ENCODE assay signal across 9 mouse cellular contexts in the genomic region with DNA sequence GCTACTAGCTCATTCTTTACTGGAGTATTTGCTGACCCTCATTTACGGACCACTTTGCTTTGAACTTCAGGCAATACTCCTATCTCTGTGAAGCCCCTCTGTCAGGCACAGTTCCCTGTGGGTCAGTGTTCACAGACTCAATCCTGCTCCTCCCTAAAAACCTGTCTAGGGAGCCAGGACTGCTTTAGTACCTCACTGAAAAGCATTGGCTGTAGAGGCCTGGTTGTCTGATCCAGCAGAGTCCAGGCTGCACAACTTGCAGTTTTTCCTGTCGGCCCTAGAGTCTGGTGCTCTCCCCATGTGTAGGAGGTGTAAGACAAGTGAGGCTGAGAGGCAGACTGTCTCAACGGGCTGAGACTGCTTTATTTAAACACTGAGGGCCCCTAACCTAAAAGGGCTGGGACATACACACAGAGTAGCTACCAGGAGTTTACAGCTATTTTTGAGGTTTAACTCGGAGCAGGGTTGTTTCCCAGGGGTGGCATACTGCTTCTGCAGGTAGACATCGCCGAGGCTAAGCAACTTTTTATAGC. TPM values are rescaled to one million over a fixed set of nuclear protein-coding genes. Genes with fewer than 3 reads are reported as not detected.
A peak's percentile ranks its signal among the peaks of the same experiment; 100 is the strongest.
DNase-seq lines count a peak whose midpoint lies in the region; ATAC-seq and TF ChIP-seq lines count a peak whose summit lies in the region.
"Had no signal": no experiment of that assay in that cellular context is flagged by ENCODE, and none has a peak within 500 bp of the region (broad histone marks: within the 10 kb centered on the region; RNA-seq: fewer than 3 reads in every experiment).

No protein-coding gene starts in this region.

- peaks cover 30% of the 10 kb centered on the region for H3K4me1 ChIP-seq in heart, embryonic 10.5 days
- H3K4me1 ChIP-seq in forebrain, embryonic 10.5 days: peaks cover 48% of the 10 kb centered on the region
- H3K4me1 ChIP-seq in liver, embryonic 11.5 days (replicated peaks; ENCODE audit: control insufficient read depth, insufficient read depth, low read length): peaks cover 23% of the 10 kb centered on the region

- H3K4me2 ChIP-seq in liver, embryonic 11.5 days: peak overlapping the region; percentile 71

- peak overlapping the region; percentile 80 for H3ac ChIP-seq in C2C12 (ENCODE audit: control insufficient read depth, insufficient read length, low read depth)

- H3K27ac ChIP-seq in heart, embryonic 10.5 days: peak overlapping the region; percentile 87
- peak overlapping the region; percentile 91 for H3K27ac ChIP-seq in forebrain, embryonic 10.5 days
- H3K27ac ChIP-seq in liver, embryonic 11.5 days (ENCODE audit: low read depth, low read length): peak overlapping the region; percentile 78; the same call in 1 of the 2 replicates

- H3K36me3 ChIP-seq in heart, embryonic 10.5 days: 0 out of 2 replicates have a peak, but pooled peaks cover 2% of the 10 kb centered on the region
- H3K36me3 ChIP-seq in C2C12 (ENCODE audit: control insufficient read depth, insufficient read depth): no peaks in the 10 kb centered on the region
- H3K36me3 ChIP-seq in forebrain, embryonic 10.5 days (replicated peaks): peaks cover 15% of the 10 kb centered on the region
- no peaks in the 10 kb centered on the region for H3K36me3 ChIP-seq in liver, embryonic 11.5 days (ENCODE audit: control insufficient read depth, insufficient read depth, low read length)

- H3K4me3 ChIP-seq in heart, embryonic 10.5 days: peak overlapping the region; percentile 81
- peak overlapping the region; percentile 99 for H3K4me3 ChIP-seq in C2C12 (ENCODE audit: insufficient read depth, poor library complexity, severe bottlenecking)
- peak overlapping the region; percentile 86 for H3K4me3 ChIP-seq in forebrain, embryonic 10.5 days
- H3K4me3 ChIP-seq in liver, embryonic 11.5 days (ENCODE audit: low read depth, low read length): peak overlapping the region; percentile 77

- H3K79me2 ChIP-seq in C2C12 (ENCODE audit: control insufficient read depth, insufficient read depth): peaks cover 40% of the 10 kb centered on the region

- intact Hi-C loops in heart, postnatal 14 days (cut with DNase I): no loop called here

- H3K79me3 ChIP-seq in C2C12 (ENCODE audit: low read depth): peaks cover 32% of the 10 kb centered on the region

- no peak for TF ChIP-seq CTCF in C2C12 (IDR thresholded peaks at IDR 0.05; ENCODE audit: control insufficient read depth, insufficient read depth, insufficient read length)

- DNase-seq in heart, embryonic 10.5 days (ENCODE audit: low spot score): no peak
- DNase-seq in heart, postnatal 14 days: no peak
- no peak for DNase-seq in forebrain, embryonic 10.5 days (ENCODE audit: extremely low spot score, low spot score)
- no peak for DNase-seq in liver, embryonic 11.5 days (ENCODE audit: low spot score)
- DNase-seq in urinary bladder, postnatal 4 days (ENCODE audit: low spot score in 2 of 2): no peak
- no peak for DNase-seq in cerebellum, postnatal 36 days

- WGBS in heart, embryonic 10.5 days: 71% methylated on average over 6 of the region's 6 CpGs
- 65% methylated on average over 6 of the region's 6 CpGs for WGBS in forebrain, embryonic 10.5 days
- 67% methylated on average over 6 of the region's 6 CpGs for WGBS in liver, embryonic 11.5 days

- peak overlapping the region; percentile 76 for H3K9ac ChIP-seq in liver, embryonic 11.5 days (ENCODE audit: low read depth, low read length)

- ATAC-seq in liver, embryonic 11.5 days (replicated peaks; ENCODE audit: low FRiP score): no peak
- ATAC-seq in megakaryocyte progenitor cell, adult 5-6 weeks (replicated peaks; ENCODE audit: poor library complexity): no peak

- H3K9me3 ChIP-seq in heart, embryonic 10.5 days: no peaks in the 10 kb centered on the region
- no peaks in the 10 kb centered on the region for H3K9me3 ChIP-seq in forebrain, embryonic 10.5 days
- no peaks in the 10 kb centered on the region for H3K9me3 ChIP-seq in liver, embryonic 11.5 days (ENCODE audit: control insufficient read depth, low read length)

- no peaks in the 10 kb centered on the region for H3K27me3 ChIP-seq in heart, embryonic 10.5 days (ENCODE audit: insufficient read depth, poor library complexity, severe bottlenecking)
- no peaks in the 10 kb centered on the region for H3K27me3 ChIP-seq in C2C12 (ENCODE audit: control insufficient read depth, insufficient read depth, insufficient read length)
- H3K27me3 ChIP-seq in forebrain, embryonic 10.5 days (ENCODE audit: poor library complexity, severe bottlenecking): peaks cover 3% of the 10 kb centered on the region; the same call in 1 of the 2 replicates
- no peaks in the 10 kb centered on the region; the same call in 1 of the 2 replicates for H3K27me3 ChIP-seq in liver, embryonic 11.5 days (replicated peaks; ENCODE audit: control insufficient read depth, insufficient read depth, low read length)
- H3K27me3 ChIP-seq: Patski had no signal

TF ChIP-seq in C2C12, 6 proteins besides CTCF, POLR2A, EP300 and RAD21:
- TF ChIP-seq USF1 (IDR thresholded peaks at IDR 0.05; ENCODE audit: low read depth): no peak
- no peak for TF ChIP-seq FOSL1 (IDR thresholded peaks at IDR 0.05; ENCODE audit: insufficient read depth, low read length, poor library complexity, severe bottlenecking)
- no peak for TF ChIP-seq CEBPB (IDR thresholded peaks at IDR 0.05; ENCODE audit: low read depth)
- no peak for TF ChIP-seq MYOG (IDR thresholded peaks at IDR 0.05; ENCODE audit: control insufficient read depth, extremely low read depth, insufficient read length)
- no peak for TF ChIP-seq MYOD1 (IDR thresholded peaks at IDR 0.05; ENCODE audit: control insufficient read depth, insufficient read length, low read depth)
- TF ChIP-seq MAX (IDR thresholded peaks at IDR 0.05): no peak

RNA-seq across cellular contexts. Expression of a gene that starts 1.3 kb away (rescaled TPM):
- 15.0 and 16.6 TPM in 2 replicates for polyA plus RNA-seq in heart, embryonic 10.5 days (2016; fragmentation: Nextera tagmentation; extraction: Ambion mirVana)
- total RNA-seq in heart, postnatal 14 days (2021): 1 to 10 TPM; 1.8 to 2.1 TPM
- 1.1 TPM for polyA plus RNA-seq in C2C12 (2012; fragmentation: generic; extraction: Trizol)
- polyA plus RNA-seq in forebrain, embryonic 10.5 days (2016; fragmentation: Nextera tagmentation; extraction: Ambion mirVana): 31.0 and 31.6 TPM in 2 replicates
- polyA plus RNA-seq in liver, embryonic 11.5 days (2014; fragmentation: Nextera tagmentation; extraction: Ambion mirVana): 6.2 and 6.8 TPM in 2 replicates
- 9.0 and 10.9 TPM in 2 replicates for total RNA-seq in megakaryocyte progenitor cell, adult 5-6 weeks (2015)
- total RNA-seq in megakaryocyte progenitor cell, adult 5-6 weeks (2017): 2.0 TPM in 2 replicates

RNA-seq across cellular contexts. Expression of a gene that starts 7.7 kb away (rescaled TPM):
- polyA plus RNA-seq in heart, embryonic 10.5 days (2016; fragmentation: Nextera tagmentation; extraction: Ambion mirVana): 36.0 and 37.0 TPM in 2 replicates
- 10 to 100 TPM; 20.4 to 27.3 TPM for total RNA-seq in heart, postnatal 14 days (2021)
- 9.8 TPM for polyA plus RNA-seq in C2C12 (2012; fragmentation: generic; extraction: Trizol)
- 42.2 and 44.0 TPM in 2 replicates for polyA plus RNA-seq in forebrain, embryonic 10.5 days (2016; fragmentation: Nextera tagmentation; extraction: Ambion mirVana)
- polyA plus RNA-seq in liver, embryonic 11.5 days (2014; fragmentation: Nextera tagmentation; extraction: Ambion mirVana): 31.2 and 33.9 TPM in 2 replicates
- 8.1 and 13.5 TPM in 2 replicates for total RNA-seq in megakaryocyte progenitor cell, adult 5-6 weeks (2015)
- total RNA-seq in megakaryocyte progenitor cell, adult 5-6 weeks (2017): 7.6 and 16.4 TPM in 2 replicates

RNA-seq across cellular contexts. Expression of a gene that starts 8.6 kb away (rescaled TPM):
- polyA plus RNA-seq in heart, embryonic 10.5 days (2016; fragmentation: Nextera tagmentation; extraction: Ambion mirVana): 56.1 and 62.9 TPM in 2 replicates
- total RNA-seq in heart, postnatal 14 days (2021): 10 to 100 TPM; 30.9 to 37.1 TPM
- 41.4 TPM for polyA plus RNA-seq in C2C12 (2012; fragmentation: generic; extraction: Trizol)
- 78.5 and 86.9 TPM in 2 replicates for polyA plus RNA-seq in forebrain, embryonic 10.5 days (2016; fragmentation: Nextera tagmentation; extraction: Ambion mirVana)
- 63.0 and 68.5 TPM in 2 replicates for polyA plus RNA-seq in liver, embryonic 11.5 days (2014; fragmentation: Nextera tagmentation; extraction: Ambion mirVana)
- 19.2 and 20.3 TPM in 2 replicates for total RNA-seq in megakaryocyte progenitor cell, adult 5-6 weeks (2015)
- total RNA-seq in megakaryocyte progenitor cell, adult 5-6 weeks (2017): 79.3 and 93.2 TPM in 2 replicates

RNA-seq across cellular contexts. Expression of a gene that starts 15.6 kb away (rescaled TPM):
- 67.3 and 83.6 TPM in 2 replicates for polyA plus RNA-seq in heart, embryonic 10.5 days (2016; fragmentation: Nextera tagmentation; extraction: Ambion mirVana)
- 10 to 100 TPM; 41.0 to 47.0 TPM for total RNA-seq in heart, postnatal 14 days (2021)
- 20.6 TPM for polyA plus RNA-seq in C2C12 (2012; fragmentation: generic; extraction: Trizol)
- 40.7 and 41.3 TPM in 2 replicates for polyA plus RNA-seq in forebrain, embryonic 10.5 days (2016; fragmentation: Nextera tagmentation; extraction: Ambion mirVana)
- polyA plus RNA-seq in liver, embryonic 11.5 days (2014; fragmentation: Nextera tagmentation; extraction: Ambion mirVana): 44.5 and 51.2 TPM in 2 replicates
- 72.0 and 87.0 TPM in 2 replicates for total RNA-seq in megakaryocyte progenitor cell, adult 5-6 weeks (2015)
- 54.7 and 67.0 TPM in 2 replicates for total RNA-seq in megakaryocyte progenitor cell, adult 5-6 weeks (2017)

RNA-seq across cellular contexts. Expression of a gene that starts 56.5 kb away (rescaled TPM):
- 0.24 TPM in 1 of 2 replicates, not detected in the other for polyA plus RNA-seq in heart, embryonic 10.5 days (2016; fragmentation: Nextera tagmentation; extraction: Ambion mirVana)
- not detected for total RNA-seq in heart, postnatal 14 days (2021)
- 0.05 TPM for polyA plus RNA-seq in C2C12 (2012; fragmentation: generic; extraction: Trizol)
- 0.21 and 0.26 TPM in 2 replicates for polyA plus RNA-seq in forebrain, embryonic 10.5 days (2016; fragmentation: Nextera tagmentation; extraction: Ambion mirVana)
- polyA plus RNA-seq in liver, embryonic 11.5 days (2014; fragmentation: Nextera tagmentation; extraction: Ambion mirVana): not detected in 2 replicates
- total RNA-seq in megakaryocyte progenitor cell, adult 5-6 weeks (2015): not detected in 2 replicates
- total RNA-seq in megakaryocyte progenitor cell, adult 5-6 weeks (2017): not detected in 2 replicates
